Mouse (Mus musculus) embryonic fibroblast, embryonic 13.5 days (primary cell): ENCODE results near the gene Stx7. TPM values are rescaled to one million over a fixed set of nuclear protein-coding genes. Genes with fewer than 3 reads are reported as not detected.

Experiments used
- H3K27ac ChIP-seq: 2 replicates; pipeline ENCODE4 v1.5.1; 2012; ENCODE audit warnings: low read length, control low read depth, inconsistent platforms; ENCODE audit not compliant: insufficient read depth
- H3K4me1 ChIP-seq: 2 replicates; pipeline ENCODE4 v1.6.1; 2011; ENCODE audit warnings: low read length; ENCODE audit not compliant: control insufficient read depth, insufficient read depth
- H3K4me3 ChIP-seq: 2 replicates; pipeline ENCODE4 v1.5.1; 2011; ENCODE audit warnings: mild to moderate bottlenecking, control low read depth, low read length; ENCODE audit not compliant: insufficient read depth
- CTCF ChIP-seq: IDR thresholded peaks from 2 replicates; pipeline ENCODE4 v1.5.1; 2011; ENCODE audit warnings: mild to moderate bottlenecking, control low read depth, low read length, moderate library complexity, borderline replicate concordance; ENCODE audit not compliant: insufficient read depth
- POLR2A ChIP-seq: IDR thresholded peaks from 2 replicates; pipeline ENCODE4 v1.6.1; 2011; ENCODE audit warnings: low read depth, mild to moderate bottlenecking, control low read depth, low read length, moderate library complexity
- polyA plus RNA-seq: library from polyadenylated mRNA; stranded (reverse); fragments of >200 nt; gene quantifications from 2 replicates; pipeline ENCODE4 v1.2.4, GENCODE M21; 2011; ENCODE audit warnings: low read depth; ENCODE audit not compliant: missing spikeins, insufficient read length

The Stx7 gene
- polyA plus RNA-seq, 1 experiment, result 93.6 TPM

DNA sequence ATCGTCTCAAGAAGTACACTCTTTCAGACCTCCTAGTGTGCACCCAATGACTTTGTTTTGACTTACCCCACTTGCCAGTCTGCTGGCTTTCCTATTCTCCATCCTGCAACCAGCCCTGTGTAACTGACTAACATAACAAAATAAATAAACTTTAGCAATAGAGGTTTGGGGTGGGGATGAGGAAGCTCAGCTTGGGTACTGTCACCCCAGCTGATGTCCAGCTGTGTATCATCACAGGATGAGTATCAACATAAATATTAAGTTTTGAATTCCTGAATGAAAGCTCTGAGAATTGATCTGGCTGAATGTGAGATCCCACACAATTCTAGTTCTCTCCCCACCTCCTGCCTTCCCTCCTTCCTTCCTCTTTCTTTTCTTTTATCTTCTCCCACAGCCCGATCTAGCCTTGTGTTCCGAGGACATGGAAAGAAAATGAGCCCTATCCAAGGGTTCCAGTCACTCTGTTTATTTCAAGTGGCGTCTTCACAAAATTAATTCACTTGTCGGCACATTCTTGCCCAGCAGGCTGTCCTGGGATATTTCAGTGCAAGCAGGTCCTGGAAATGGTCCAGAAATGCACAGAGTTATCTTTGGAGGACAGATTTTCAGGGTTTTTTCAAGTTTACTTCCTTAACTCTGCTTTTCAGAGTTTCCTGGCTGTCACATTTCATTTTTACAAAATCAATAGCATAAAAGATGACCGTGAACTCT, 68.6 kb downstream of the Stx7 start:
- TF ChIP-seq POLR2A (no peak), CTCF (no peak)
- Histone ChIP-seq H3K4me3 (no peak overlapping the region), H3K27ac (no peak overlapping the region)

DNA sequence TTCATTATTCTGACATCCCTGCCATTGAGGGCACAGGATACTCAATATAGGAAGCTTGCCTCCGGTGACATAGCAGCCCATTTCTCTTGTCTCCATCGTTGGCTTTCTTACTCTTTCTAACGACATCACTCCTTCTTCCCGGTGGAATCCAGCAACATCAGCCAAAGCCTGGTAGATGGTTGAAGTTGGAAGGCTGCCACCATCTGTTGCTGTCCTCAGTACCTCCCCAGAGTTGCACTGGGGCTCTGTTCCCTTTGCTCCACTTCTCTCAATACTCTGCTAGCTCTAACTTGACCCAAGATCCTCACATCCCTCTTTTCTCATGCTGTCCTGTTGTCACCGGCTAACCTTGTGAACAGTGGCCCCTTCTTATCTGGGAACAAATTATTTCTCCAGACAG, 71.8 kb downstream of the Stx7 start:
- no peak overlapping the region for H3K4me3 ChIP-seq
- H3K4me1 ChIP-seq, result no peaks in the 10 kb centered on the region
- TF ChIP-seq POLR2A (no peak), CTCF (no peak)
- H3K27ac ChIP-seq, result no peak overlapping the region

More for the DNA sequence above, 68.6 kb downstream of the Stx7 start:
- no peaks in the 10 kb centered on the region; the same call in 1 of the 2 replicates for H3K4me1 ChIP-seq

DNA sequence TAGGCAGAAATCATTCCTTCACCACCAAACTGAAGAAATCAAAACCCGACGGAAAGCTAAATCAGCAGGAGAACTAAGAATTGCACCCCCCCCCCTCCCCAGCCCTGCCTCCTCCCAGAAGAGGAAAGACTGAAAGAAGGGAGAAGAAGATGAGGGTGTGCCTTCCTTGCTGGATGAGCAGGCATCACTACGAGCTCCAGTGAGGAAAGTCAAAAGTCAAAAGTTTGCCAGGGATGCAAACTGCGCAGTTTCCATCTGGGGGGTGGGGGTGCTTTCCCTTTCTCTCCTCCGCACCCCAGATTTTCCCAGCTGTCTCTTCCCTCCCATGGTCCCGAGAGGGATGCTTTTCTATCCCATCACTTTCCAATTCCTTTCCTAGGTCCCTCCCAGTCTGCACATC, 73.8 kb downstream of the Stx7 start:
- Histone ChIP-seq H3K4me3 (peak overlapping the region; percentile 43), H3K27ac (no peak overlapping the region), H3K4me1 (no peaks in the 10 kb centered on the region)
- TF ChIP-seq POLR2A (no peak), CTCF (no peak)

DNA sequence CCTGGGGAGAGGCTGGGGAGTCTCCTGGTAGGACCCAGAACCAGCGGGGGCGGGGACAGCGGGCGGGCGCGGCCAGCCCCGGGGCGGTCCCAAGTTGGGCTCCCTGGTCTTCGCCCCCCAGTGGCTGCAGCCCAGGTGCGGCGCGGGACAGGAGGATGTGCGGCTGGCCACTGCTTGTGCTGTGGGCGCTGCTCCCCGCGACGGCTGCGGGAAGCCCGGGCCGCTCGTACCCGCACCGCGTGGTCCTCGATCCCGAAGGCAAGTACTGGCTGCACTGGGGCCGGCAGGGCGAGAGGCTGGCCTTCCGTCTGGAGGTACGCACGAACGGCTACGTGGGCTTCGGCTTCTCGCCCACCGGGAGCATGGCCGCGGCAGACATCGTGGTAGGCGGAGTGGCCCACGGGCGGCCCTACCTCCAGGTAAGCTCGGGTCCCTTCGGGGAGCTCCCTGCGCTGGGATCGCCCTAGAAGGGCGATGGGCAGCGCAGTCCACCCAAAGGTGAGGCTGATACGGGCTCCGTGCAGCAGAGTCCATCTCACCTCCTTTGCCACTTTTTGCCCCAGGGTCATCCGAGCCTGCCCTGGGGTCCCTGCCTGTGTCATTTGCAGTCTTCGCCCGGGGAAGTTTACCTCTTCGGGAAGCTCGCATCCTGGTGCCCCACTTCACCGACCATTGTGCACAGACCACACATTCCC, 74.5 kb downstream of the Stx7 start, which contains the start of gene Moxd1:
Gene Moxd1 (plus strand): TSS at position 69 of the 695 bp plus-strand sequence.
- peak within 1 kb of the TSS; percentile 43 for H3K4me3 ChIP-seq
- H3K4me1 ChIP-seq, result no peaks in the 10 kb centered on the region
- H3K27ac ChIP-seq, result no peak within 1 kb of the TSS
- TF ChIP-seq POLR2A (no peak), CTCF (no peak)

DNA sequence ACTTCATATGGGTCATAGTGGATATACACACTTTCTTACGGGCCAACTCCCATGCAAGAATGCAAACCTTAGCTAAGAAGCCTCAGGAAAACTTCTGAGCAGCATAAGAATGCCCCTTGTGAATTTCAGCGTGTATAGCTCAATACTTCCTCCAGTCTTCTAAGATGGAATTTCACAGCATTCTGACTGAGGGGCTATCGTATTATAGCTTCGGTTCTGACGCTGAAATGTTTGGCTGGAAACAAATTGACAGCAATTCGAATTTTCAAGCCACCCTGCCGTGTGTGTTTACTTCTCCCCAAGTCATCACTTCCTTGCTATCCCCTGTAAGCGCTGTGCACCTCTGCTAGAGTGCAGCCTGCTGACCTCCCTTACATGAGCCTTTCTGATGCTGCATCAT, 75.5 kb downstream of the Stx7 start:
- Histone ChIP-seq H3K4me3 (no peak overlapping the region), H3K4me1 (no peaks in the 10 kb centered on the region), H3K27ac (no peak overlapping the region)
- no peak for TF ChIP-seq POLR2A
- TF ChIP-seq CTCF, result no peak

DNA sequence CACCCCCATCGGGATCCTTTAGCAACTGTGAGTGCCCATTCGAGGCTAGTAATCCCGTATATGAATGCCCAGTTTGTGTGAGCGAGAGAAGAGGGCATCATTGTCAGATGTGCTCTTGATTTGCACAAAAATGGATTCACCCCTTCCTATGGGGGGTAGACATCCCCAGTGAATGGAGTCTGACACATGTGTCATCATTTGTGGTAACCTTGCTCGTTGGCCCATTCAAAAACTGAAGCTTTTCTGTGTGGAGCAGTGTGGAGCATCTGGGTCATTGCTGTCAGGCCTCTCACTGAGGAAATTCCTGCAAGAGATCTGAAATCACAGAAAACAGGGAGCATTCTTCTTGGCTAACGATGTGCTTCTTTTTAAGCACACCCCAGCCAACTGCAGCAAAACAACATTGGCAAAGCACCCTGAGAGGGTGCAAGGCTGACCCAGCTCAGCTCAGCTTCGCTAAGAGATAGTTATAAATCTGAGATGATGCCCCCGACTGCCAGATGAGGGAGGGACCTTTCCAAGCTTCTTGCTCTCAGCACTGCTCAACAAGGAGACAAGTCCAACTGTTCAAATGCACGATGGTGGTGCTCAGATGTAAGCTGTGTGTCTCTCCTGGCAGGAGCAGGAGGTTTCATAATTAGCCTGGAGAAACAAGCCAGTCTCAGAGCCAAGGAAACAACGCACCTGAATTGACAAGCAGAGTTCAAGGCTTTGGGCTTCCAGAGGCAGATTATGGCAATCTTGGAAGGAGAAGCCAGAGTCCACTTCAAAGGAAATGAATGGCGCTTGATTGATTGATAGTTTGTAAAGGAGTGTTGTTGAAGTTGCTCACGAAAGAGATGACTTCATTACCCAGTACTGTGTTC, 79.4 kb downstream of the Stx7 start:
- H3K4me1 ChIP-seq, result no peaks in the 10 kb centered on the region
- TF ChIP-seq CTCF (no peak), POLR2A (no peak)
- H3K4me3 ChIP-seq, result no peak overlapping the region
- no peak overlapping the region for H3K27ac ChIP-seq

DNA sequence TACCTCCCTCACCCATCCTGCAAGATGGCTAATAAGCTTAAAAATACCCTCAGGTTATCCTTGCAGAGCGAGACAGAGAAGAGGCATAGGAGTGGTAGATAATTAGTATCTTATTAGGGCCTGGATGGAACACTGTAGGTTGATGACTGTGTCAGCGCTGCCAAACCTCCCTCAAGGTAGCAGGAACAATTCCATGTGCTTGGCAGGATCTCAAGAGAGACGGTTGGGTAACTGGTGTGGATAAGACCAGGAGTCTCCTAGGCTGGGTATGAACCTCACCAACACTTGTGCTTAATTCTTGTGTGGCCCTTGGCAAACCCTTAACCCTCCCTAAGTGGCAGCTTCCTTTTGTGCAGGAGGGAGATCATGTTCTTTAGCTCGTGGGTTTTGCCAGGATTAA, 83.2 kb downstream of the Stx7 start:
- TF ChIP-seq POLR2A, result no peak
- no peak for TF ChIP-seq CTCF
- Histone ChIP-seq H3K4me3 (no peak overlapping the region), H3K4me1 (no peaks in the 10 kb centered on the region), H3K27ac (no peak overlapping the region)

DNA sequence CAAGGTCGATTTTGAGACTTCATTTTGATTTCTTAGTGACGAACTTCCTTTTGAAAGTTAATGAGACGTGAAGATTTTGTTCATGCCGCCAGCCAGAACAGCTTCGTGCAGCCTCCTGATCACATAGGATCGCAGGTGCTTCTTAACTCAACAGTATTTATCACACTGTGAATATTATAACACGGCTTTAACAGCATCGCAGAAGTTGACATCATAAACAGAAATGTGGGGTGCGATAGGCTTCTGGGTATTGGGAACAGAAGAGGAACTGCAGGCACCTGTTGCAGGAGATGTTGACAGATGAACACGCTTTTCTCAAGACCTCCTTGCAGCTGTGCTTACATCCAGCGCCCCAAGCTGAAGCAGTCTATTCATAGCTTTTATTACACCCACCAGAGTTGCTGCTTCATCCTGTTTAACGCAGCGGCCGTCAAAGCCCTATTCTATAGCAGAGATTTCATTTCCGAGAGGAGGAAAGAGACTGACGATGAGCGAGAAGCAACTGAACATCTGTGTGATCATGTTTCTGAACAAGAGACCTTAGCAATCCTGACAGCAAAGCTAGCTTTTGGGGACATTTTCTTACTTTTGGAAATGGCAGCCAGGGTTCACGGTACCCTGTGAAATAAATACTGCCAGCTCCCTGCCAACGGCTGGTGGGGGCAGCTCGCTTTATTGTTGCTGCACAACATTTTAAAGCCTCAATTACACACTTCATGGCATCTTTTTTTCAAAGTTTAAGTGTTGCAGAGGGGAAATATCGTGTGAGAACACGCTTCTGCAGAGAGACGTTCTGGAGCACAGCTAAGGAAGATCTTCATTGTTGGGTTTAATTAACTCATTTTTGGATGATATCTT, 86.6 kb downstream of the Stx7 start:
- Histone ChIP-seq H3K27ac (no peak overlapping the region), H3K4me3 (no peak overlapping the region), H3K4me1 (no peaks in the 10 kb centered on the region)
- no peak for TF ChIP-seq POLR2A
- no peak for TF ChIP-seq CTCF

Other genes starting within 250 kb of the Stx7 start
- gene Taar1, start 228.9 kb upstream of the Stx7 start, polyA plus RNA-seq, result not detected in 2 replicates
- not detected in 2 replicates for gene Taar2, start 210.7 kb upstream of the Stx7 start, polyA plus RNA-seq
- gene Taar3, start 199.7 kb upstream of the Stx7 start, polyA plus RNA-seq, result not detected in 2 replicates
- gene Taar4, start 188.8 kb upstream of the Stx7 start, polyA plus RNA-seq, result not detected in 2 replicates
- not detected in 2 replicates for gene Taar5, start 178.6 kb upstream of the Stx7 start, polyA plus RNA-seq
- gene Taar6, start 163.7 kb upstream of the Stx7 start, polyA plus RNA-seq, result not detected in 2 replicates
- gene Taar7a, start 155.8 kb upstream of the Stx7 start, polyA plus RNA-seq, result not detected in 2 replicates
- not detected in 2 replicates for gene Taar7b, start 149.4 kb upstream of the Stx7 start, polyA plus RNA-seq
- gene Taar7d, start 122.1 kb upstream of the Stx7 start, polyA plus RNA-seq, result not detected in 2 replicates
- not detected in 2 replicates for gene Taar7e, start 111.7 kb upstream of the Stx7 start, polyA plus RNA-seq
- not detected in 2 replicates for gene Taar7f, start 99.8 kb upstream of the Stx7 start, polyA plus RNA-seq
- gene Taar8a, start 72.8 kb upstream of the Stx7 start, polyA plus RNA-seq, result not detected in 2 replicates
- gene Taar8b, start 57.0 kb upstream of the Stx7 start, polyA plus RNA-seq, result not detected in 2 replicates
- not detected in 2 replicates for gene Taar8c, start 47.4 kb upstream of the Stx7 start, polyA plus RNA-seq
- not detected in 2 replicates for gene Taar9, start 39.8 kb upstream of the Stx7 start, polyA plus RNA-seq
- 29.0 and 40.2 TPM in 2 replicates for gene Moxd1, start 74.2 kb downstream of the Stx7 start, polyA plus RNA-seq